Mouse (Mus musculus): ENCODE measurements around the gene Pcdh15. TPM values are rescaled to one million over a fixed set of nuclear protein-coding genes. Genes with fewer than 3 reads are reported as not detected.

Pcdh15 gene
- total RNA-seq, 1 experiment from 2014 or later: 8.5 TPM

- DNase-seq: no peak
Observed at GRCm38 (mm10) chr10:74569603-74570002, 1470.5 kb downstream of the Pcdh15 start.

- DNase-seq: no peak
Observed at GRCm38 (mm10) chr10:74579924-74580323, 1480.8 kb downstream of the Pcdh15 start.

GRCm38 (mm10) chr10:74591799-74592198 lies 1492.7 kb downstream of the Pcdh15 start:
- DNase-seq: no peak

GRCm38 (mm10) chr10:74607683-74608082 lies 1508.5 kb downstream of the Pcdh15 start:
- no peak for DNase-seq

- no peak for DNase-seq
Observed at GRCm38 (mm10) chr10:74621837-74622236, 1522.7 kb downstream of the Pcdh15 start.

- no peak for DNase-seq
Observed at GRCm38 (mm10) chr10:74625715-74626114, 1526.6 kb downstream of the Pcdh15 start.

GRCm38 (mm10) chr10:74626596-74626995 lies 1527.5 kb downstream of the Pcdh15 start:
- no peak for DNase-seq

- DNase-seq: no peak
Observed at GRCm38 (mm10) chr10:74631314-74631713, 1532.2 kb downstream of the Pcdh15 start.

GRCm38 (mm10) chr10:74637040-74637439 lies 1537.9 kb downstream of the Pcdh15 start:
- no peak for DNase-seq

GRCm38 (mm10) chr10:74642125-74642524 lies 1543.0 kb downstream of the Pcdh15 start:
- peak; percentile 37 for DNase-seq

- DNase-seq: no peak
Observed at GRCm38 (mm10) chr10:74663171-74663570, 1564.0 kb downstream of the Pcdh15 start.

GRCm38 (mm10) chr10:74680016-74680491 lies 1580.9 kb downstream of the Pcdh15 start:
- DNase-seq: no peak

GRCm38 (mm10) chr10:74680559-74680958 lies 1581.4 kb downstream of the Pcdh15 start:
- DNase-seq: no peak
